Mouse (Mus musculus): Measurements from ENCODE around the gene Fbxl8. TPM values are rescaled to one million over a fixed set of nuclear protein-coding genes. Genes with fewer than 3 reads are reported as not detected.
A peak's percentile ranks its signal among the peaks of the same experiment; 100 is the strongest.

Fbxl8 gene
- polyA plus RNA-seq, 1 experiment = 0.51 TPM

DNA sequence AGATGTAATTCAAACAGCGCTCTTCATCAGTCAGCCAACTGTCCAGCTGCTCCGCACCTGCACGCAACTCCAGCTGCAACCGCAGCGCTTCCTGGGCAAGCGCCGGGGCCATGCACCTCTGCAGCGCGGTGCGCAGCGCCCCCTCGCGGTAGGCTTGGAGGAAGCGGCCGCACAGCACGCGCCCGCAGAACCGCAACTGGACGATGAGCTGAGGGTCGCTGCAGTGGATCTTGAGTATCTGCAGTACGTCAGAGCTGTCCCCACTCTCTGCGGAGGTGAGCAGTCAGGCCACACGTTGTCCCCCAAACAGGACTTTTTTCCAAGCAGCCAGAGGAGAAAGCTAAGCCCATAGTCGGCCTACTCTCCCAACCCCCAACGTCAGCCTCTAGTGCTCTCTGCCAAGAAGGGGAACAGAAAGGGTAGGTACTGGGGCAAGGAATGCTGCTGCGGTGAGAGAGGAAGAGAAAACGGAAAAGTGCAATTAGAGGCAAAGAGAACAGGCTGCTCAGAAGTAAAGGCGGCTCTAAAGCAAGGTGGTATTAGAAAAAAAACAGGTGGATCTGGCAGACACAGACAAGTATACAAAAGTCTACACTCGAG, 4.6 kb upstream of the Fbxl8 start:
- no peaks in the 10 kb centered on the region for H3K27me3 ChIP-seq (ENCODE audit: control insufficient read depth, insufficient read depth, low read length)
- no peak overlapping the region for H3K27ac ChIP-seq (ENCODE audit: control insufficient read depth, insufficient read depth, low read depth, low read length)
- 0 out of 2 replicates have a peak, but pooled peaks have one; percentile 19 for TF ChIP-seq POLR2A (IDR thresholded peaks at IDR 0.05; ENCODE audit: control insufficient read depth, low read depth, low read length)
- TF ChIP-seq CTCF (IDR thresholded peaks at IDR 0.05; ENCODE audit: control insufficient read depth, insufficient read depth, insufficient replicate concordance, low read depth, low read length) = peak; percentile 98
- no peaks in the 10 kb centered on the region for H3K36me3 ChIP-seq (ENCODE audit: control insufficient read depth, insufficient read depth, low read length)
- peak overlapping the region; percentile 30 for H3K4me3 ChIP-seq (ENCODE audit: control insufficient read depth, low read depth, low read length)
- H3K4me1 ChIP-seq (ENCODE audit: control insufficient read depth, insufficient read depth, low read length) = peaks cover 17% of the 10 kb centered on the region

GRCm38 (mm10) chr8:105260371-105261099, 3.9 kb upstream of the Fbxl8 start:
- Histone ChIP-seq H3K36me3 (ENCODE audit: control insufficient read depth, insufficient read depth, low read length) (no peaks in the 10 kb centered on the region), H3K4me3 (ENCODE audit: control insufficient read depth, low read depth, low read length) (no peak overlapping the region), H3K4me1 (ENCODE audit: control insufficient read depth, insufficient read depth, low read length) (peaks cover 14% of the 10 kb centered on the region), H3K27me3 (ENCODE audit: control insufficient read depth, insufficient read depth, low read length) (no peaks in the 10 kb centered on the region), H3K27ac (ENCODE audit: control insufficient read depth, insufficient read depth, low read depth, low read length) (no peak overlapping the region)
- no peak for TF ChIP-seq CTCF (IDR thresholded peaks at IDR 0.05; ENCODE audit: control insufficient read depth, insufficient read depth, insufficient replicate concordance, low read depth, low read length)
- no peak for TF ChIP-seq POLR2A (IDR thresholded peaks at IDR 0.05; ENCODE audit: control insufficient read depth, low read depth, low read length)

DNA sequence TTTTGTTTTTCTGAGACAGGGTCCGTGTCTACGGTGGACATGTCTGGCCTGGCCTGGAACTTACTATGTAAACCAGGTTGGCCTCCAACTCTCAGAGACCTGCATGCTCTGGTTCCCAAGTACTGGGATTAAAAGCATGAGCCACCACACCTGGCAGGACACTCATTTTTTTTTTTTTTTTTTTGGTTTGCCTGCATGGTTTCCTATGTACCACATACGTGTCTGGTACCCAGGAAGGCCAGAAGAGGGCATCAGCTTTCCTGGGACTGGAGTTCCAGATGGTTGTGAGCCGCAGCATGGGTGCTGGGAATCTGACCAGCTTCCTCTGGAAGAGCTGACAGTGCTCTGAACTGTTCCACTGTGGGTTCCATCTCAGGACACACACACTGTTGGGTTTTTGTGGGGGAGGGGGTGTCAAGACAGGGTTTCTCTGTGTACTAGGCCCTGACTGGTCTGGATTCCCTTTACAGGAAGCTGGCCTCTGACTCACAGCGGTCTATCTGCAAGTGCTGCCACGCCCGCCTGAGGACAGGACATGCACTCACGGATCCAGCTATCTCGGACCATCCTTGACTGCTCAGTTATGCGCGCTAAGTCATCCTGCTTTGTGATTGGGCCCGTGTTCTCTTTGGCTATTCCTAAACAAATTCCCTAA, 3.0 kb upstream of the Fbxl8 start:
- Histone ChIP-seq H3K4me3 (ENCODE audit: control insufficient read depth, low read depth, low read length) (no peak overlapping the region), H3K36me3 (ENCODE audit: control insufficient read depth, insufficient read depth, low read length) (no peaks in the 10 kb centered on the region), H3K4me1 (ENCODE audit: control insufficient read depth, insufficient read depth, low read length) (peaks cover 14% of the 10 kb centered on the region), H3K27ac (ENCODE audit: control insufficient read depth, insufficient read depth, low read depth, low read length) (no peak overlapping the region), H3K27me3 (ENCODE audit: control insufficient read depth, insufficient read depth, low read length) (no peaks in the 10 kb centered on the region)
- TF ChIP-seq CTCF (IDR thresholded peaks at IDR 0.05; ENCODE audit: control insufficient read depth, insufficient read depth, insufficient replicate concordance, low read depth, low read length) (no peak), POLR2A (IDR thresholded peaks at IDR 0.05; ENCODE audit: control insufficient read depth, low read depth, low read length) (no peak)

DNA sequence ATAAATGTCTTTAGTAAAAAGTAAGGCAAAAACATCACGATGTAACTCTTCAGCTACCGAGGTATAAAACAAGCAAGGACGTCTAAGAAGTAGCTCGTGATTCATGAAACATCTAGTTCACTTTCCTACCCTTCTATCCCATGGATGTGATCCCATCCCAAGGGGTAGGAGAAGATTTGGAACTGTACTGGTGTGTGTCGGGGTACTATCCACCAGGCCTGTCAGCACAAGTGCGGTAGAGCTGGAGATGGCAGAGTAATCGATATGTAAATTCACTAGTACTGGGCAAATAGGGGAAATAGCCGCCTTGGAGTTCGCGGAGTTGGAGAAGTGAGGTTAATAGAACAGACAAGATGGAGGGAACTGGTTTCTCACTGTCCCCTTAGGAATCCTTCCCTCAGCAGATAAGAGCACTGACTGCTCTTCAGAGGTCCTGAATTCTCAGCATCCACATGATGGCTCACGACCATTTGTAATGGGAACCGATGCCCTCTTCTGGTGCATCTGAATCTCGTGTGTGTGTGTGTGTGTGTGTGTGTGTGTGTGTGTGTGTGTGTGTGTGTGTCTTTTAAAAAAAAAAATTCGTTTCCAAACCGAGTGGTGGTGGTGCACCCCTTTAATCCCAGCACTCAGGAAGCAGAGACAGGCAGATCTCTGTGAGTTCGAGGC, 1.1 kb upstream of the Fbxl8 start:
- Histone ChIP-seq H3K27ac (ENCODE audit: control insufficient read depth, insufficient read depth, low read depth, low read length) (no peak overlapping the region), H3K4me1 (ENCODE audit: control insufficient read depth, insufficient read depth, low read length) (peaks cover 18% of the 10 kb centered on the region), H3K36me3 (ENCODE audit: control insufficient read depth, insufficient read depth, low read length) (no peaks in the 10 kb centered on the region), H3K4me3 (ENCODE audit: control insufficient read depth, low read depth, low read length) (no peak overlapping the region), H3K27me3 (ENCODE audit: control insufficient read depth, insufficient read depth, low read length) (no peaks in the 10 kb centered on the region)
- TF ChIP-seq POLR2A (IDR thresholded peaks at IDR 0.05; ENCODE audit: control insufficient read depth, low read depth, low read length) = no peak
- no peak for TF ChIP-seq CTCF (IDR thresholded peaks at IDR 0.05; ENCODE audit: control insufficient read depth, insufficient read depth, insufficient replicate concordance, low read depth, low read length)

GRCm38 (mm10) chr8:105265128-105265527, 680 bp downstream of the Fbxl8 start:
- Histone ChIP-seq H3K4me1 (ENCODE audit: control insufficient read depth, insufficient read depth, low read length) (peaks cover 27% of the 10 kb centered on the region), H3K4me3 (ENCODE audit: control insufficient read depth, low read depth, low read length) (peak overlapping the region; percentile 6; the same call in 1 of the 2 replicates), H3K27me3 (ENCODE audit: control insufficient read depth, insufficient read depth, low read length) (no peaks in the 10 kb centered on the region), H3K27ac (ENCODE audit: control insufficient read depth, insufficient read depth, low read depth, low read length) (no peak overlapping the region), H3K36me3 (ENCODE audit: control insufficient read depth, insufficient read depth, low read length) (no peaks in the 10 kb centered on the region)
- TF ChIP-seq CTCF (IDR thresholded peaks at IDR 0.05; ENCODE audit: control insufficient read depth, insufficient read depth, insufficient replicate concordance, low read depth, low read length) = no peak
- no peak for TF ChIP-seq POLR2A (IDR thresholded peaks at IDR 0.05; ENCODE audit: control insufficient read depth, low read depth, low read length)

GRCm38 (mm10) chr8:105266775-105267174, 2.3 kb downstream of the Fbxl8 start:
- H3K27ac ChIP-seq (ENCODE audit: control insufficient read depth, insufficient read depth, low read depth, low read length) = no peak overlapping the region
- no peaks in the 10 kb centered on the region for H3K36me3 ChIP-seq (ENCODE audit: control insufficient read depth, insufficient read depth, low read length)
- peaks cover 34% of the 10 kb centered on the region for H3K4me1 ChIP-seq (ENCODE audit: control insufficient read depth, insufficient read depth, low read length)
- no peak overlapping the region for H3K4me3 ChIP-seq (ENCODE audit: control insufficient read depth, low read depth, low read length)
- TF ChIP-seq CTCF (IDR thresholded peaks at IDR 0.05; ENCODE audit: control insufficient read depth, insufficient read depth, insufficient replicate concordance, low read depth, low read length) (no peak), POLR2A (IDR thresholded peaks at IDR 0.05; ENCODE audit: control insufficient read depth, low read depth, low read length) (no peak)
- H3K27me3 ChIP-seq (ENCODE audit: control insufficient read depth, insufficient read depth, low read length) = no peaks in the 10 kb centered on the region

Data from testis, adult 2 months (tissue).